Mouse (Mus musculus) retina, postnatal 1 day (tissue): Measurements from ENCODE around the gene Ankrd11.

ENCODE experiments used
- DNase-seq: peaks from one replicate; pipeline ENCODE4 v3.0.0-alpha.2; 2012

Ankrd11 gene

DNA sequence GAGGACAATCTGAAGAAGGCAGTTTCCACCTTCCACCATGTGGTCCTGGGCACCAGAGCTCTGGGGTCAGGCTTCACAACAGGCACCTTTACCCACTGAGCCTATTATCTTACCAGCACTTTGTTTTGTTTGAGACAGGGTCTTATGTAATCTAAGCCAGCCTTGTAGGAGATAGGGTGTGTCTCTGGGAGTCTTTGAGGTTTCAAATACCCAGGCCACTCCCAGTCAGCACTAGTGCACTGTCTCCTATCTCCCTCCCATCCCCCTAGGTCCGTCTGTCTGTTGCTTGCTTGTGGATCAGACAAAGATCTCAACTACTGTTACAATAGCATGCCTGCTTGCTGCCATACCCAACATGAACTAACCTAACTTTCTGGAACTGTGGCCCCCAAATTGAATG lies 81.1 kb downstream of the Ankrd11 start:
- DNase-seq: no peak

GRCm38 (mm10) chr8:122960323-122960722 lies 81.8 kb downstream of the Ankrd11 start:
- no peak for DNase-seq

DNA sequence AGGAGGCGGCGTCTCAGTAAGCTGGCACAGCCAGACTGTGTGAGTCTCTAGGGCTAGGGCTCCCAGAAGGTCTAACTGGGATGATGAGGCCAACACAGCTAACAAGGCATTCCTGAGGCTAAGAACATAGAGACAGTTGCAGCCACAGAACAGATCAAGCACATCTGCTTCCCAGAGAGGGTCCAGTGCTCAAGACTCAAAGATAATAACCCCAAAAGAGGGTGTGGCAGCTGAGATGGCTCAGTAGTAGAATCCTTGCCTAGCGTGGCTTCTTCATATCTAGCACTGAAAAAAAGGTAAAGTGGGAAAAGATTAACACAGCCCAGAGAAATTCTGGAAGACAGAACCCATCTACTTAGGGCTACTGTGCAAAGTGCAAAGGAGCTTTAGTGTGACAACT lies 86.1 kb downstream of the Ankrd11 start:
- DNase-seq: no peak

- no peak for DNase-seq
Measured at GRCm38 (mm10) chr8:122955195-122955594, 86.9 kb downstream of the Ankrd11 start.

DNA sequence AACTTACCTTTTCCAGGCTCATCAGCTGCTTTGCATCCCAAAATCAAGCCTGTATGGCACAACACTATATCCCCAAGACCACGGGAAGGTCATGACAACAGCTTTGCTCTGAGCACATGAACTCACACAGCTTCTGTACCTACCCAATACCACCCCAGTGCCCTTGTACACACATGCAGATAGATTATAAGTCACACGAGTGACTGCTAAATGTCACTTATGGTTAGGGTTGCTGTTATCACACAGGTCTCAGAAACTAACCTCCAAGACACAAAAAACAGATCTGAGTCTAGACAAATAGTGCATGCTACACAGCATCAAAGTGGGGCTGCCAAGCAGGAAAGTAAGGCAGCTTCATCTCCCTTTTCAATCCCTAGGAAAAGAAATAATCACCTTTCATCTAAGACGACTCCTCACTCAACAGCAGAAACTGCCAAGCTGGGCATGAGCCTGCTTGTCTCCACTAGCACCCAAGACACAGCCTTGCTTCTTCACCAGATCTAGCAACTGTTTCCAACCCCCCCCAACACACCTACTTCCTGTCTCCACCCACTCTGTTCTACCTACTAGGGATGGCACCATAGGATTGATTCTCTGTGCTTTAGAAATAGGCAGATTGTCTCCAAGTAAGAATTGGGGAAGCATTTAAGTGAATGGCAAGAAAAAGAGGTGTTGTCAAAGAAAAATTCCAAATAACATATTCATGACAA lies 87.8 kb downstream of the Ankrd11 start:
- no peak for DNase-seq

DNA sequence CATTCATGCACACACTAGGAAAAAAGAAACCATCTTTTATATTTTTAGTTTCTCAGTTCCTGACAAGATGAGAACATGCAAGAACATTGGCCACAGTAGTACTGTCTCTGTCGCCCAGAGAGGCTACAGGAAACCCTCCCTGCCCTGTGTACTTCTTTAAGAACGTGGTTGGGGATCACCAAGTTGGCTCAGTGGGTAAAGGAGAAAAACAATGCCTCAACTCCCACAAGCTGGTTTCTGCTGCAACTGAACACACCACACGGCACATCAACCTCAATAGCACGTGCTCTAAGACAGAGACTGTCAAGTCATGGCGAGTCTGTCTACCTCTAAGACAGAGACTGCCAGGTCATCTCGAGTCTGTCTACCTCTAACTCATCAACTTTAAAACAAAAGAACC lies 89.0 kb downstream of the Ankrd11 start:
- DNase-seq: no peak

DNA sequence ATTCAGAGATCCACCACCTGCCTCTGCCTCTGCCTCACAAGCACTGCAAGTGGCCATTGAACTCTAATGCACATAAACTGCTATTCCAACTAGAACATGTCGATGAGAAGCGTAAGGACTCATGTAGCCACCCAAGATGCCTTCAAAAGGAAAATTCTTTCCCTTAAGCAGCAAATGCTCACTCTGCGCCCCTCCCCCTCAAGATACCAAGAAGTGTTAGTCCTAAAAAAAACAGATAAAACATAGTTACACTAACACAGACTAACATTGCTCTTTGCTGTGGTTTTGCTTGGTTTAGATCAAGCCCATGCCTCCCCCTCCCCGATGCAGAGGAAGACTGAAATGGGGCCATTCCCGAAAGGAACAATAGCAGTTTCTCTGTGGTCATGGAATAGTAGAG lies 90.6 kb downstream of the Ankrd11 start:
- DNase-seq: no peak

- DNase-seq: no peak
Measured at GRCm38 (mm10) chr8:122949701-122950100, 92.4 kb downstream of the Ankrd11 start.

DNA sequence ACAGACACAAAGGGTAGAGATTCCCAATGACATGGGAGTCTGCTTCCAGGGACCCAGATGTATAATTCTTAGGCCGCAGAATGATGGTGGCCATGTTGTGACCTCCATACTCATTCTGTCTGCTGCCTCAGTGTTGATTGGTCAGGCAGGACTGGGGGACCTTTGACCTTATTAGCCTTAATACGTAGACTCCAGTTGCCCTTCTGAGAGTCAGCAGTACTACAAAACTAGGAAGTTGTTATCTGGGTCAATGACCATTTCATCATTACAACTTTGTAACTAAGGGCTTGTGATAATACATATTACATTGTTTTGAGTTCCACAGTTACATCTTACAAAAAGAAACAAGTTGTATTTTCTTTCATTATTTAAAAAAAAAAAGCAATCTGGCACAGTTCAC lies 96.3 kb downstream of the Ankrd11 start:
- no peak for DNase-seq

GRCm38 (mm10) chr8:122942803-122943713 lies 99.0 kb downstream of the Ankrd11 start:
- DNase-seq: no peak

DNA sequence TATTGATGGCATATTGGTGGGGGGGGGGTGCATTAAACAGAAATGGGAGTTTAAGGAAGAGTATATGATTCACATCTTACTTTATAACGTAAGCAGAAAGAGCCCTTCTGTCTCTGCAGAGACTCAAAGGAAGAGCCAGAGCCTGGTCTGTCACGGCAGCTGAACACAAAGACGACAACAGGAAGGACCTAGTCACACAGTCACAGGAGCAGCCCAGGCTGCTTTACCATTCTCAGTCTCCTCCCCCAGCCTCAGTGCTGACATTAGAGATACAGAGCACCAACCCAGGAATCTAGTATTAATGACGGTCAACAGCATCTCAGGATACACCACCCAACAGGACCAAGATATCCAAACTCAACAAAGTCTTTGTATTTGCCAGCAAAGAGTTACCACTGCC lies 103.5 kb downstream of the Ankrd11 start:
- no peak for DNase-seq

DNA sequence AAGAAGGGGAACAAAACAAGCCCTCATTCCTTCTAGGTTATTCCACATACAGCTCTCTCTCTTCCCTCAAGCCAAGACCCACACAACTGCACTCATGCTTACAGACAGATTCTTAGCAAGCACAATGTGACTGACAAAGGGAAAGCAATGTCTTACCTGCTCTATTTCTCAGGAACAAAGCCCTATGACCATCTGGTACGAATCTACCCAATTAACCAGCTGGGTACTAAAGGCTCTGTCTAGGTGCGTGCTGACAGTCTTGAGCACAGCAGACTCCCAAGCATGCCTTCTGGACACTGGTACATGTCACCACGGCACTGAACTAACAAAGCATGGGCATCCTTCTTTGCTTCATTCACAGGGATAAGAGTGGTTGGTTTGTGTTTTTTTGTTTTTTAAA lies 103.9 kb downstream of the Ankrd11 start:
- peak; percentile 56 for DNase-seq

GRCm38 (mm10) chr8:122937545-122938053 lies 104.5 kb downstream of the Ankrd11 start:
- DNase-seq: no peak

DNA sequence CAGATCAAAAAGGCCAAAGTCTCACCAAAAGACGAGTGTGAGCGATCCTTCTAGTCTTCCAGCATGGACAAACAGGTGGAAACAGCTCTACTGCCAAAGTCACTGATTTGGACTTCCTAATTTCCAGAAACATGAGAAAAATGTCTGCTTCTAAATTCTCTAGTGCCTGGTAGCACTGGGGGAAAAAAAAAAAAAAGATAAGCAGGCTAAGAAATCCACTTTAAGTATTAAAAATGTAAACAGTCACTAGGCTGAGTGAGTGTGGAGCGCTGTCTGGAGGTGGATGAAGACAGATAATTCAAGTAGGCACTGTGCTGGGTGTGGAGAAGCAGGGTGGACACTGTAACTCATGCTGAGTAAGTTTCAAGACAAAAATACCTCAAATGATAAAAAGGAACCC lies 106.2 kb downstream of the Ankrd11 start:
- DNase-seq: no peak

- no peak for DNase-seq
Measured at GRCm38 (mm10) chr8:122935118-122935517, 107.0 kb downstream of the Ankrd11 start.

GRCm38 (mm10) chr8:122933973-122934372 lies 108.1 kb downstream of the Ankrd11 start:
- DNase-seq: no peak

DNA sequence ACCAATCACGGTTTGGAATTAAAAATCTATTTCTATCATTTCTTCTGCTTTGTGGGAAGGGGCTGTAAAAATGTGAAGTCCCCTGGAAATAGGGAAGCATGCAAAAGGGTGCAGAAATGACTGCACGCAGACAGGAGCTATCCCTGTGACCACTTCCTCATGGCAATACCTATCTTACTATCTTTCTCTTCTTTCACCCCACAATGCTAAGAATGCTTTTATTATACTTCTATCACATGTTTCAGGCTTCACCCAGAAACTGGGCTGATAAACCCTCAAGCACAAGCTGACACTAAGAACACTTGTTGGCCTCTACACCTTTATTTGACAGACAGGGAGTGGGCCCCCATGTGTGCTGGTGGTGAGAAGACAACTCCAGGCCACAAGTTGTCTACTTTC lies 109.5 kb downstream of the Ankrd11 start:
- DNase-seq: no peak

GRCm38 (mm10) chr8:122931834-122932560 lies 110.1 kb downstream of the Ankrd11 start:
- DNase-seq: no peak

GRCm38 (mm10) chr8:122928631-122929224 lies 113.3 kb downstream of the Ankrd11 start:
- no peak for DNase-seq

- no peak for DNase-seq
Measured at GRCm38 (mm10) chr8:122927841-122928240, 114.2 kb downstream of the Ankrd11 start.

GRCm38 (mm10) chr8:122926782-122927181 lies 115.3 kb downstream of the Ankrd11 start:
- no peak for DNase-seq

- no peak for DNase-seq
Measured at GRCm38 (mm10) chr8:122925939-122926722, 115.9 kb downstream of the Ankrd11 start.
